Mouse (Mus musculus) forebrain, postnatal 0 days (tissue): Measurements from ENCODE around the gene Rho. TPM values are rescaled to one million over a fixed set of nuclear protein-coding genes. Genes with fewer than 3 reads are reported as not detected.

Experiments
- ATAC-seq: fragments of 200-750 bp; cut with Nextera tagmentation; 2 replicates; pipeline ENCODE4 v1.8.0; 2017; ENCODE audit warnings: mild to moderate bottlenecking, moderate library complexity
- DNase-seq: peaks from one replicate; pipeline ENCODE4 v3.0.0-alpha.2; 2015
- H3K27ac ChIP-seq: fragments of 300-500 bp; sonication (generic); 2 replicates; pipeline ENCODE4 v1.5.1; 2014; ENCODE audit warnings: low read depth, mild to moderate bottlenecking, antibody characterized with exemption, low read length, moderate library complexity, mixed read lengths
- H3K27me3 ChIP-seq: fragments of 300-500 bp; sonication (generic); 2 replicates; pipeline ENCODE4 v1.6.1; 2014; ENCODE audit warnings: mild to moderate bottlenecking, low read length, mixed read lengths; ENCODE audit not compliant: insufficient read depth
- H3K36me3 ChIP-seq: fragments of 300-500 bp; sonication (generic); 2 replicates; pipeline ENCODE4 v1.6.1; 2014; ENCODE audit warnings: mild to moderate bottlenecking, moderate library complexity; ENCODE audit not compliant: insufficient read depth
- H3K4me1 ChIP-seq: fragments of 300-500 bp; sonication (generic); 2 replicates; pipeline ENCODE4 v1.6.1; 2014; ENCODE audit warnings: antibody characterized with exemption; ENCODE audit not compliant: insufficient read depth
- H3K4me2 ChIP-seq: fragments of 300-500 bp; sonication (generic); 2 replicates; pipeline ENCODE4 v1.6.1; 2014; ENCODE audit warnings: low read depth, mild to moderate bottlenecking, moderate library complexity
- H3K4me3 ChIP-seq: fragments of 300-500 bp; sonication (generic); 2 replicates; pipeline ENCODE4 v1.5.1; 2014; ENCODE audit warnings: low read depth, low read length, mixed read lengths
- H3K9ac ChIP-seq: fragments of 300-500 bp; sonication (generic); 2 replicates; pipeline ENCODE4 v1.6.1; 2014; ENCODE audit warnings: mild to moderate bottlenecking
- H3K9me3 ChIP-seq: fragments of 300-500 bp; sonication (generic); 2 replicates; pipeline ENCODE4 v1.6.1; 2016; ENCODE audit warnings: low read length
- CTCF ChIP-seq: sonication (generic); IDR thresholded peaks from 2 replicates; pipeline ENCODE4 v1.5.1; 2016; ENCODE audit warnings: antibody characterized with exemption, control low read depth, low read depth
- WGBS: fragments of 180-500 bp; shearing (Covaris S2); extraction: QIAGEN DNeasy Blood & Tissue Kit; methylation state at CpG from one replicate; pipeline ENCODE4 v1.1.7; 2014; 5-methylcytosine and 5-hydroxymethylcytosine counted together
- polyA plus RNA-seq: library from polyadenylated mRNA; unstranded; fragments of >200 nt; fragmentation: Nextera tagmentation; extraction: Ambion mirVana; gene quantifications from 2 replicates; pipeline ENCODE4 v1.2.1, GENCODE M21; 2015
- total RNA-seq: library from RNA; depleted of rRNA; stranded (reverse); fragments of >200 nt; gene quantifications from 2 replicates; pipeline ENCODE4 v1.2.3, GENCODE M21; 2014

The Rho gene
- total and polyA plus RNA-seq, 2 experiments from 2014 or later, result 0.57 TPM; not detected in 1

DNA sequence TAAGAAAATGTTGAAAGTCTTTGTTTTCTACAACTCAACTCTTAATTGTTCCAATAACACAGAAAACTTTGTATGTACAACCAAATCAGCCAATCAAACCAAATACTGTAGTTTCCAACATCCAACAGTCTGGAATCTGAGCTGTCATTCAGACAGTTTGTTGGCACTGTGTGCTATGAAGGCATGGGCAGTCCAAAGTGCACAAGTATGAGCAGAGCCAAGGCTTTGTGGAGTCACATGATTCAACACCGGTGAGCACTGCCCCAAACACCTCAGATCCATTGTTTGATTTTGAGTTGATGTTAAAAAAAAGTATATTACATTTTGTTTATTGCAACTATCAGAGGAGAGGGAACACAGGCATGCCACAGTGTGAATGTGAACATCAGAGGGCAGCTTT, 9.1 kb downstream of the Rho start:
- Histone ChIP-seq H3K27ac (no peak overlapping the region), H3K4me1 (no peaks in the 10 kb centered on the region), H3K9me3 (no peaks in the 10 kb centered on the region), H3K4me2 (no peak overlapping the region), H3K4me3 (no peak overlapping the region), H3K27me3 (no peaks in the 10 kb centered on the region), H3K9ac (no peak overlapping the region), H3K36me3 (no peaks in the 10 kb centered on the region)
- no peak for TF ChIP-seq CTCF
- WGBS, result 55% methylated on average over 1 of the region's 1 CpGs
- ATAC-seq, result no peak
- no peak for DNase-seq

DNA sequence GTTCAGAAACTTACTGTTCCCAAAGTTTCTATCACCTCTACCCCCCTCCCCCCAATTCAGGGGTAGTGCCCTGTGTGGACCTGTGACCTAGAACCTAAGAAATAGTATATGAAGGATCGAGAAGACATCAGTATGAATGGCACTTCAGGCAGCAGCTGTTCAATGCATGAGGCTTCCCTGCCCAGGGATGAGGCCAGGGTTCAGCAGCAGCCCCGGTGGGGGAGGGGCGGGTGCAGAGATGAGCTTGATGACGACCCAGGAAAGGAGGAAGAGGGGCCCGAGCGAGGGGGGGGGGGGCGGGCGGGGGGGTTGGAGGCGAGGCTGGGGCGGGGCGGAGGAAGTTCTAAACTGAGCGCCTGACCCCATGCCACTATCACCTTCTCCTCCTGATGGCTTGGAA, 9.6 kb downstream of the Rho start:
- DNase-seq (no peak), ATAC-seq (no peak)
- Histone ChIP-seq H3K27ac (no peak overlapping the region), H3K27me3 (no peaks in the 10 kb centered on the region), H3K4me1 (no peaks in the 10 kb centered on the region), H3K4me2 (no peak overlapping the region), H3K9ac (no peak overlapping the region), H3K4me3 (no peak overlapping the region), H3K9me3 (no peaks in the 10 kb centered on the region), H3K36me3 (no peaks in the 10 kb centered on the region)
- TF ChIP-seq CTCF, result no peak
- 14% methylated on average over 12 of the region's 12 CpGs for WGBS

GRCm38 (mm10) chr6:115943498-115944427, 12.2 kb downstream of the Rho start:
- H3K4me3 ChIP-seq, result no peak overlapping the region
- H3K9ac ChIP-seq, result no peak overlapping the region
- no peak overlapping the region for H3K4me2 ChIP-seq
- no peaks in the 10 kb centered on the region for H3K36me3 ChIP-seq
- H3K27ac ChIP-seq, result no peak overlapping the region
- H3K27me3 ChIP-seq, result no peaks in the 10 kb centered on the region
- WGBS, result 83% methylated on average over 9 of the region's 9 CpGs
- DNase-seq (no peak), ATAC-seq (no peak)
- H3K9me3 ChIP-seq, result no peaks in the 10 kb centered on the region
- TF ChIP-seq CTCF, result no peak
- H3K4me1 ChIP-seq, result no peaks in the 10 kb centered on the region

GRCm38 (mm10) chr6:115944638-115945037, 13.1 kb downstream of the Rho start, which contains the start of gene H1foo:
Gene H1foo (plus strand): TSS chr6:115944938.
- WGBS, result 71% methylated on average over 5 of the region's 5 CpGs
- no peak within 1 kb of the TSS for H3K4me2 ChIP-seq
- no peak for ATAC-seq
- H3K9me3 ChIP-seq, result no peaks in the 10 kb centered on the region
- DNase-seq, result no peak
- H3K27me3 ChIP-seq, result no peaks in the 10 kb centered on the region
- no peak within 1 kb of the TSS for H3K4me3 ChIP-seq
- H3K4me1 ChIP-seq, result no peaks in the 10 kb centered on the region
- no peak within 1 kb of the TSS for H3K9ac ChIP-seq
- no peaks in the 10 kb centered on the region for H3K36me3 ChIP-seq
- H3K27ac ChIP-seq, result no peak within 1 kb of the TSS
- no peak for TF ChIP-seq CTCF

GRCm38 (mm10) chr6:115945633-115946032, 14.1 kb downstream of the Rho start:
- Histone ChIP-seq H3K4me2 (no peak overlapping the region), H3K27me3 (no peaks in the 10 kb centered on the region), H3K9ac (no peak overlapping the region), H3K36me3 (no peaks in the 10 kb centered on the region), H3K4me1 (no peaks in the 10 kb centered on the region), H3K27ac (no peak overlapping the region), H3K4me3 (no peak overlapping the region), H3K9me3 (no peaks in the 10 kb centered on the region)
- WGBS, result 82% methylated on average over 8 of the region's 8 CpGs
- TF ChIP-seq CTCF, result no peak
- no peak for DNase-seq
- no peak for ATAC-seq

DNA sequence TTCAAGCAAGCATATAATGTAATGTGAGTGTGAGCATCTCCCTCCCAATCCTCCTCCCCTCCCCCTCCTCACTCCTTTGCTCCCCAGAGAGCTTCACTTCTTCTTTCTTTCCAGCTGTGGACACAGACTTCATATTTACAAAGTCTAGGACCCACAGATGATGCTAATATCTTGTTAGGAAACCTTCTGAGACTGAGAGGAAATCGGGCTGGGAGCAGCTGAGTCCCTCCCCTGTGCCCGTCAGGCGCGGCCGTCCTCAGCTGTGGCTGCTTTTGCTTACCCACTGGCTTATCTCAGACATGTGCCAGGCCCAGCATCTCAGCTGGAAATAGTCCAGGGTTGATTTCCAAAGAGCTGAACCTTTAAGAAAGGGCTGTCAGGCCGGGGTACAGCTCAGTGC, 14.8 kb downstream of the Rho start:
- DNase-seq (no peak), ATAC-seq (peak; percentile 40)
- 30% methylated on average over 6 of the region's 6 CpGs for WGBS
- Histone ChIP-seq H3K4me3 (no peak overlapping the region), H3K4me2 (no peak overlapping the region), H3K4me1 (no peaks in the 10 kb centered on the region), H3K36me3 (no peaks in the 10 kb centered on the region), H3K9me3 (0 out of 2 replicates have a peak, but pooled peaks cover under 1% of the 10 kb centered on the region), H3K9ac (no peak overlapping the region), H3K27ac (no peak overlapping the region), H3K27me3 (no peaks in the 10 kb centered on the region)
- no peak for TF ChIP-seq CTCF

DNA sequence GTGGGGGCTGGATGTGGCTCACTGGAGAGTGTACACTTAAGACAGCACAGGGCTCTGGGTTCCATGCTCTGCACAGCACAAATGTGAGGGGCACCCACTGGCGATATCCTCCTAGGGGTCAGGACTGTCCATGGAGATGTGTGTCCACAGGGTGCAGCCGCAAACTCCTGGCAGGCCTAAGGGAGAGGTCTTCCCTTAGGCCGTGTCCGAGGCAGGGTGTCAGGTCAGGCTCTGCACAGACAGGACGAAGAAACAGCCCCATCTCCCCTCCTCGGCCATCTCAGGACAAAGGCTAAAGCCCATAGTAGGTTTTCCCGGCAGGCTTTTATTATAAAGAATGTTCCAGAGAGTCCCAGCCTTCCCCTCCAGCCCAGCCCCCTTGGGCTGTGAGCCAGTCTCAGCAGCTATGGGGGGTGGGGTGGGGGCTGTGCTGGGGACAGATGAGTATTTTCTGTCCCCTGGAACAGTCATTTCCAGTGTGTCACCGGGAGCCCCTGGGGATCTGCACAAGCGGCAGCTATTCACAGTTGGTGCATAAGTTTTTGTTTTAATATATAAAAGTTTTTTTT, 23.0 kb downstream of the Rho start:
- H3K9me3 ChIP-seq, result 0 out of 2 replicates have a peak, but pooled peaks cover 3% of the 10 kb centered on the region
- H3K36me3 ChIP-seq, result no peaks in the 10 kb centered on the region
- 67% methylated on average over 9 of the region's 9 CpGs for WGBS
- no peak overlapping the region for H3K27ac ChIP-seq
- H3K4me1 ChIP-seq, result peaks cover 20% of the 10 kb centered on the region; the same call in 1 of the 2 replicates
- no peak for DNase-seq
- H3K9ac ChIP-seq, result no peak overlapping the region
- H3K4me2 ChIP-seq, result no peak overlapping the region
- TF ChIP-seq CTCF, result no peak
- ATAC-seq, result no peak
- H3K4me3 ChIP-seq, result no peak overlapping the region
- H3K27me3 ChIP-seq, result no peaks in the 10 kb centered on the region
